Mouse (Mus musculus) heart, embryonic 13.5 days (tissue): ENCODE results near the gene Utp20. TPM values are rescaled to one million over a fixed set of nuclear protein-coding genes. Genes with fewer than 3 reads are reported as not detected.
"Not testable (repeated sequence)": the region's sequence is repeated elsewhere in the genome, so short reads cannot be mapped to it uniquely, and the experiment has no call there.

Source experiments
- ATAC-seq: fragments of 200-750 bp; cut with Nextera tagmentation; 2 replicates; pipeline ENCODE4 v1.8.0; 2017; ENCODE audit warnings: moderate TSS enrichment; ENCODE audit not compliant: insufficient number of reproducible peaks, low FRiP score, low TSS enrichment; ENCODE audit errors: extremely low read depth
- H3K27ac ChIP-seq: fragments of 300-500 bp; sonication (generic); replicated peaks from 2 replicates; pipeline ENCODE4 v1.5.1; 2015; ENCODE audit warnings: moderate library complexity, mild to moderate bottlenecking, inconsistent platforms
- H3K27me3 ChIP-seq: fragments of 300-500 bp; sonication (generic); replicated peaks from 2 replicates; pipeline ENCODE4 v1.6.1; 2015; ENCODE audit warnings: mild to moderate bottlenecking, inconsistent platforms
- H3K36me3 ChIP-seq: fragments of 300-500 bp; sonication (generic); 2 replicates; pipeline ENCODE4 v1.6.1; 2015; ENCODE audit warnings: mild to moderate bottlenecking, inconsistent platforms
- H3K4me1 ChIP-seq: fragments of 300-500 bp; sonication (generic); 2 replicates; pipeline ENCODE4 v1.6.1; 2015; ENCODE audit warnings: inconsistent platforms
- H3K4me2 ChIP-seq: fragments of 300-500 bp; sonication (generic); 2 replicates; pipeline ENCODE4 v1.6.1; 2015; ENCODE audit warnings: inconsistent platforms, mild to moderate bottlenecking, moderate library complexity
- H3K4me3 ChIP-seq: fragments of 300-500 bp; sonication (generic); 2 replicates; pipeline ENCODE4 v1.5.1; 2015; ENCODE audit warnings: moderate library complexity, mild to moderate bottlenecking, inconsistent platforms
- H3K9ac ChIP-seq: fragments of 300-500 bp; sonication (generic); 2 replicates; pipeline ENCODE4 v1.6.1; 2015; ENCODE audit warnings: inconsistent platforms, mild to moderate bottlenecking, moderate library complexity
- H3K9me3 ChIP-seq: fragments of 300-500 bp; sonication (generic); 2 replicates; pipeline ENCODE4 v1.6.1; 2016; ENCODE audit warnings: inconsistent platforms
- WGBS: fragments of 180-500 bp; shearing (Covaris S2); methylation state at CpG from one replicate; pipeline ENCODE4 v1.1.7; 2015; ENCODE audit warnings: mixed read lengths; 5-methylcytosine and 5-hydroxymethylcytosine counted together
- polyA plus RNA-seq: library from polyadenylated mRNA; unstranded; fragments of >200 nt; fragmentation: Nextera tagmentation; extraction: Ambion mirVana; gene quantifications from 2 replicates; pipeline ENCODE4 v1.2.1, GENCODE M21; 2015

The Utp20 gene
- polyA plus RNA-seq, 1 experiment from 2014 or later, result 9.9 TPM

DNA sequence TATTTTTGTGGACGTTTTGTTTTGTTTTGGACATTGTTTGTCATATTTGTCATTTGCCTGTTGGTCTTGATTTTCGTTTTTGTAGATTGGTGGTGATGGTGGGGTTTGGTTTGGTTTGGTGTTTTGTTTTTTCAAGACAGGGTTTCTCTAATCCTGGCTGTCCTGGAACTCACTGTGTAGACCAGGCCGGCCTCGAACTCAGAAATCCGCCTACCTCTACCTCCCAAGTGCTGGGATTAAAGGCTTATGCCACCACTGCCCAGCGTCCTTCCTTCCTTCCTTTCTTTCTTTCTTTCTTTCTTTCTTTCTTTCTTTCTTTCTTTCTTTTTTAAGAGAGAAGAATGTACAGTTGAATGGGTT is 323 bp upstream of the Utp20 start:
- H3K27ac ChIP-seq, H3K27me3 ChIP-seq, ATAC-seq, H3K9me3 ChIP-seq: not testable (repeated sequence)
- H3K4me1 ChIP-seq, result peaks cover 12% of the 10 kb centered on the region
- H3K4me3 ChIP-seq, result peak overlapping the region; percentile 93
- peak overlapping the region; percentile 81 for H3K9ac ChIP-seq
- H3K4me2 ChIP-seq, result peak overlapping the region; percentile 89
- peaks cover 26% of the 10 kb centered on the region for H3K36me3 ChIP-seq
- 3% methylated on average over 6 of the region's 6 CpGs for WGBS

DNA sequence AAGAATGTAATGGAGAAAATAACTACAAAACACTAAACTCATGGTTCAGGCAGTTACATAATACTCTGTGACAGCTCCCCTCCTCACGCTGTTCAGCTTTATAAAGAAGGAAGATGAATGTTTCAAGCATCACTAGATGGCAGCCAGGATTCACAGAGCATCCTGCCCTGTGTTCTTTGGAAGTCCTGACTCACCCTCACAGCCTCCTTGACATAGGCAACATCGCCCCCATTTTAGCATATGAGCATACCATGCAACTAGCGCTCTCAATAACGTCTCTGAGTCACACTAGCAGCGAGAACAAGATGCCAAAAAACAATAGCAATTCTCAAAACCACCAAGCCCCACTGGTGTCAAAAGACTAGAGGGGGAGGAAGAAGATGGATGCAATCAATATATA is 9.3 kb downstream of the Utp20 start:
- Histone ChIP-seq H3K4me1 (no peaks in the 10 kb centered on the region), H3K9me3 (no peaks in the 10 kb centered on the region), H3K27me3 (no peaks in the 10 kb centered on the region), H3K36me3 (peaks cover 89% of the 10 kb centered on the region), H3K9ac (no peak overlapping the region), H3K4me2 (no peak overlapping the region), H3K27ac (no peak overlapping the region), H3K4me3 (no peak overlapping the region)
- no peak for ATAC-seq
- WGBS, result 87% methylated on average over 5 of the region's 5 CpGs

DNA sequence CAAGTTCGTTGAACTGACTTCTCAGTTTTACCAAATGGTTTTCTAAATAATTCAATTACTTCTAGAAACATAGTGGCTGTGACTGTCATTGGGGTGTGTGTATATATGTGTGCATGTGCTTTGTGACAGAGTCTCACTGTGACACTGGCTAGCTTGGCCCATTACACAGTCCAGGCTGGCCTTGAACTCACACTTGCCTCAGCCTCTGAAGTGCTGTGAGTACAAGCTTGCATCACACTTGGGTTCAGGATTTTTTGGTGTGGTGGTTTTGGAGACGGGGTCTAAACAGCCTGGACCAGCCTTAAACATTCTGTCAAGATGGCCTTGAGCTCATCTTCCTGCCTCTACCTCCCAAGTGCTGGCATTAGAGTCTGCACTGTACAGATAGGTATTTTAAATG is 11.3 kb downstream of the Utp20 start:
- peaks cover 88% of the 10 kb centered on the region for H3K36me3 ChIP-seq
- WGBS, result 86% methylated on average over 2 of the region's 2 CpGs
- no peaks in the 10 kb centered on the region for H3K27me3 ChIP-seq
- H3K9ac ChIP-seq, result no peak overlapping the region
- H3K4me2 ChIP-seq, result no peak overlapping the region
- H3K9me3 ChIP-seq, result no peaks in the 10 kb centered on the region
- H3K4me3 ChIP-seq, result no peak overlapping the region
- H3K4me1 ChIP-seq, result no peaks in the 10 kb centered on the region
- no peak overlapping the region for H3K27ac ChIP-seq
- no peak for ATAC-seq

DNA sequence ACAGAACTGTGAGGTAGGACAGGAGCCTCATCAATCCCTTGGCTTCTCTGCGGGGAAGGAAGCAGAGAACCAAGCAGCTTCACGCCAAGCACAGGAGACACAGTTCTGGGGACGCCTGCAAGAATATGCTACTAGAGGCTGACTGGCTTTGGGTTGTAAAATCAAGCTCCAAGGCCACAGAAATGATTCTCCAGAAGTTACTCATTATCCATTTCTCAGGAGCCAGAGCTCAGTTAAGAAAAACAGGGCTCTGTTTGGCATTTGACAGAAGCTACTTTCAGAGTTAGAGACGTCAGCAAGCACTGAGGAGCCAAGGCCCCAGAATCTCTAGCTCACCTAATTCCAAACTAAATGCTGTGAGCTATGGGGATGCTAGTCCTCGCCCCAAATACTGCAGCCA is 14.9 kb downstream of the Utp20 start:
- Histone ChIP-seq H3K9ac (no peak overlapping the region), H3K4me2 (no peak overlapping the region), H3K4me3 (no peak overlapping the region), H3K27ac (no peak overlapping the region), H3K9me3 (no peaks in the 10 kb centered on the region), H3K27me3 (no peaks in the 10 kb centered on the region), H3K36me3 (peaks cover 90% of the 10 kb centered on the region), H3K4me1 (no peaks in the 10 kb centered on the region)
- WGBS, result 89% methylated on average over 5 of the region's 5 CpGs
- ATAC-seq, result no peak

DNA sequence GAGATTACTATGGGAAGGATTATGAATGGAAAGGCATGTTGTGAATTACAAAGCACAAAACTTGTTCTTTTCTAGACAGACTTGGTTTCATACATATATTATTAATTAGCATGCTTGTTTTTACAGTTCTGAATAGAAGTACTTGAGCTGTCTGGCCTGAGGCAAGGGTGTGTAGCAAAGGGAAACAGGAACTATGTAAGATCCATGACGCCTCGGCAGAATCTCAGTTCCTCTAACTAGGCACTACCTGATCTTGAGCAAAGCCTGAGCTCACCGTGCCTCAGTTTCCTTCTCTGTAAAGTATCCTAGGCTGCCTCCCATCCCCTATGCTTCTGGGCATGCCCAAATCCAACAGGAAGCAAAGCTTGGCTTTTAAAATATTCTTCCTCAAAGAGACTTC is 24.4 kb downstream of the Utp20 start:
- ATAC-seq, result no peak
- 91% methylated on average over 3 of the region's 3 CpGs for WGBS
- no peaks in the 10 kb centered on the region for H3K9me3 ChIP-seq
- H3K4me1 ChIP-seq, result no peaks in the 10 kb centered on the region
- no peak overlapping the region for H3K9ac ChIP-seq
- H3K27ac ChIP-seq, result no peak overlapping the region
- H3K4me2 ChIP-seq, result no peak overlapping the region
- H3K36me3 ChIP-seq, result peaks cover 80% of the 10 kb centered on the region
- H3K27me3 ChIP-seq, result no peaks in the 10 kb centered on the region
- H3K4me3 ChIP-seq, result no peak overlapping the region

DNA sequence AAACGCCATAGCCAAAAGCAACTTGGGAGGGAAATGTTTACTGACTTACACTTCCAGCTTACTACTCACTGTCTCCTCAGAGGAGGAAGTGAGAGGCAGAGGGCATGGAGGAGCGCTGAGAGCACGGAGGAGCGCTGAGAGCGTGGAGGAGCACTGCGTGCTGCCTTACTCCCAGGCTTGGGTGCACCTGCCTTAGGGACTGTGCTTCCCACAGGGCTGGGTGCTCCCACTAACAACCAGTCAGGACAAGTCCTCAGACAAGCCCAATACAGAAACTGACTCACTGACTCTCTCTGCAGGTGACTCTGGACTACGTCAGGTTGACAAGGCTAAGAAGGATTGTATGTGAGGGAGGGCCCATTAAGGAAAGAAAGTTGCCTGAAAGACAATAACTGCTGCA is 27.2 kb downstream of the Utp20 start:
- Histone ChIP-seq H3K9me3 (no peaks in the 10 kb centered on the region), H3K9ac (no peak overlapping the region), H3K27me3 (no peaks in the 10 kb centered on the region), H3K4me3 (no peak overlapping the region), H3K27ac (no peak overlapping the region), H3K36me3 (peaks cover 72% of the 10 kb centered on the region), H3K4me1 (no peaks in the 10 kb centered on the region), H3K4me2 (no peak overlapping the region)
- 85% methylated on average over 7 of the region's 7 CpGs for WGBS
- no peak for ATAC-seq

DNA sequence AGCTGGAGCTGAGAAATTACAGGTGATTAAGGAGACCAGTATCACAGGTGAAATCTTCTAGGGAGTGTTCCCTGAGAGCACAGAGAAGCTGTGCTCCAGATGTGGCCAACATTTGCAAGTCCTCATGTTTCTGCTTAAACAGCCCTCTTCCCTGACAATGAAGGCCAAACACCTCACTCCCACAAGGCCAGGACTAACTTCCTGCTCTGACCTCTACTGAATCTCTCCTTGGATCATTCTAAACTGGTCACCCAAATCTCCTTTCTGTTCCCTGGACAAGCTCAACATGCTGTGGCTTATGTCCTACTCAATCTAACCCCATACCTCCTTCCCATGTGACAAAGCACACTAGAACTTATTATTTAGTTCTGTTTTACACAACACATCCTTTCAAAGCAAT is 29.2 kb downstream of the Utp20 start:
- Histone ChIP-seq H3K27ac (no peak overlapping the region), H3K4me1 (no peaks in the 10 kb centered on the region), H3K4me2 (no peak overlapping the region), H3K9ac (no peak overlapping the region), H3K36me3 (peaks cover 77% of the 10 kb centered on the region), H3K27me3 (no peaks in the 10 kb centered on the region), H3K9me3 (no peaks in the 10 kb centered on the region), H3K4me3 (no peak overlapping the region)
- no peak for ATAC-seq

DNA sequence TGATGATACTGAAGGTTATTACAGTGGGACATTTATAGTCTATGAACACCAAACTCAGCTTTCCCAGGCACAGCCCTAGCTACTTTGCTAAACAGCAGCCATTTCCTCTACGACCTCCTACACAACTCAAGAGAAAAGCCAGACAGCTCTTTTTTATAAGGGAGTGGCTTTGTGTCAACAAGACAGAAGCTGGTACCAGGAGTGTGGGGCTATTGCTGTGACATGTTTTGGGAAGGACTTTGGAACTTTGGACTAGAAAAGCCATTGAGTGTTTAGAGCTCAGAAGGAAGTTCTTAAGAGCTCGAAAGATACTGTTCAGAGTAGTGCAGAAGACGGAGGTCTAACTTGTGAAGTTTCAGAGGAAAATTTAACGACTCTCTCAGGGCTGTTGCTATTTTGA is 29.7 kb downstream of the Utp20 start:
- Histone ChIP-seq H3K36me3 (peaks cover 79% of the 10 kb centered on the region), H3K4me3 (no peak overlapping the region), H3K9me3 (no peaks in the 10 kb centered on the region), H3K4me1 (no peaks in the 10 kb centered on the region), H3K9ac (no peak overlapping the region), H3K4me2 (no peak overlapping the region), H3K27ac (no peak overlapping the region), H3K27me3 (no peaks in the 10 kb centered on the region)
- ATAC-seq, result no peak
- 83% methylated on average over 4 of the region's 4 CpGs for WGBS

DNA sequence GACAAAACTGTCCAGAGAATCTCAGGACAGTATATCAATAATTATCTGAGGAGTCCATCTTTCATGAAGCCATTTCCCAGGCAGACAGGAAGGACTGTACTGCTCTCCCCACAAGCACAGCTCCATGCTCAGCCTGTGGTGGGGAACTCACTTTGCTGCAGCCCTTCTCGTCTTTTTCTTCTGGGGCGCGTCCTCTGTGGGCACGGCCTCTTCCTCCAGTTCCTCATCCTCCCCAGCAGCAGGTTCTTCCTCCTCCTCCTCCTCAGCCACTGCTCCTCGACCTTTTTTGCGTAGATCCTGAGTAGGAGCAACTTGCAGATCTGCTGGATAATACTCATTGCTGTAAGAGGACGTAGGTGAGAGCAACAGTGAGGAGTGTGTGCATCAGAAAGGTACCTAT is 31.4 kb downstream of the Utp20 start:
- no peaks in the 10 kb centered on the region for H3K27me3 ChIP-seq
- peaks cover 88% of the 10 kb centered on the region for H3K36me3 ChIP-seq
- no peaks in the 10 kb centered on the region for H3K4me1 ChIP-seq
- no peak overlapping the region for H3K4me3 ChIP-seq
- H3K4me2 ChIP-seq, result no peak overlapping the region
- no peak overlapping the region for H3K9ac ChIP-seq
- 88% methylated on average over 7 of the region's 7 CpGs for WGBS
- no peaks in the 10 kb centered on the region for H3K9me3 ChIP-seq
- no peak overlapping the region for H3K27ac ChIP-seq
- no peak for ATAC-seq

DNA sequence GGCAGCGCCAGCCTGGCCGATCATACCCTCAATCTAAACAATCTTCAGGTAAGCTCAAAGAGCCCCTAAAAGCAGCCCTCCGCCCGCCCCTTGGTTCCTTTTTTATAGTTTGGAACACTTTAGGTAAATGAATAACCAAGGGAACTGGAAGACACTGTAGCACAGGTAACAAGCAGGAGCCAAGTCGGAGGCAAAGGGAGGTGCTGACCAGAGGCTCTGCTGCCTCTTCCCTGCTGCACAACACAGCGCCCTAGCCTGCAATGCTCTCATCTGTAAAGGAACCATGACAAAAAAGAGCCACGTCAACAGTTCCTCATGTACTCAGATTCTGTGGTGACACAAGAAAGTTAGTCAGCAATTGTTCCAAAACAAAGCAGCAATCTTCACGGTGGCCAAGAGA is 32.0 kb downstream of the Utp20 start:
- no peak for ATAC-seq
- 80% methylated on average over 8 of the region's 8 CpGs for WGBS
- Histone ChIP-seq H3K36me3 (peaks cover 81% of the 10 kb centered on the region), H3K9ac (no peak overlapping the region), H3K4me3 (no peak overlapping the region), H3K9me3 (no peaks in the 10 kb centered on the region), H3K27me3 (no peaks in the 10 kb centered on the region), H3K4me1 (no peaks in the 10 kb centered on the region), H3K27ac (no peak overlapping the region), H3K4me2 (no peak overlapping the region)

DNA sequence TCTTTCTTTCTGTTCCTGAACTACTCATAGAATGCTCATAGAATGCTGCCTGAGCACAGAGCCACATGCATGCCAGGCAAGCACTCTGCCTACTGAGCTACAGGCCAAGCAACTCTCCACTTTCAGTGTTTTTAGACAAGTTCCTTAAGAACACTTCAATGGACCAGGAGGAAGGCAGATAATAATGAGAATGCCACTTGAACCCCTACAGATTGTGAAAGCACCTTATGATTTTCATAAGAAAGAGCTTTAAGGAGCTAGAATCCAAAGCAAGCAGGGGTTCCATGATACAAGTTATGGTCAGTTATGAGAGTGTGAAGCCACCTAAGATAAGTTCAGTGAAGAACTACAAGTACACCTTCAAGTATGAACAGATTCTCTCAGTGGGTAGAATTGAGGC is 32.9 kb downstream of the Utp20 start:
- Histone ChIP-seq H3K9ac (no peak overlapping the region), H3K4me3 (no peak overlapping the region), H3K9me3 (no peaks in the 10 kb centered on the region), H3K4me2 (no peak overlapping the region), H3K27me3 (no peaks in the 10 kb centered on the region), H3K36me3 (peaks cover 75% of the 10 kb centered on the region), H3K4me1 (no peaks in the 10 kb centered on the region), H3K27ac (no peak overlapping the region)
- ATAC-seq, result no peak

DNA sequence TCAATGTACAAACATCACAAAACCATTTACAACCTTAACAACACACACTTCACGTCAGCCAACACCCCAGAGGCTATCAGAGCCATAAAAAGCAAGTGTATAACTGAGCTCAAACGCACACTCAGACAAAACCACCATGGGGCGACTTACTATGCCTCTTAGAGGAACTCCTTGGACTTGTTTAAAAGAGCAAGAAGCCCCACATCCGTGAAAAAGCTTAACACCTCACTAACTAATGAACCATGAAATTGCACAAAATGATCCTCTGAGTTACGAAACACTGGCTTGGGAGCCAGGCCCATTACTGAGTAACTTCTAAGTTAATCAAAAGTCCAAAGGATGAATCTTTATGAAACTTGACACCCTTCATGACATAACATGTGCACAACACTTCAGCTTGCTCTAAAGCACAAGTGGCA is 42.1 kb downstream of the Utp20 start:
- H3K27ac ChIP-seq, result no peak overlapping the region
- no peaks in the 10 kb centered on the region for H3K4me1 ChIP-seq
- WGBS, result 80% methylated on average over 5 of the region's 5 CpGs
- H3K27me3 ChIP-seq, result no peaks in the 10 kb centered on the region
- no peaks in the 10 kb centered on the region for H3K9me3 ChIP-seq
- no peak overlapping the region for H3K4me3 ChIP-seq
- H3K9ac ChIP-seq, result no peak overlapping the region
- H3K36me3 ChIP-seq, result peaks cover 68% of the 10 kb centered on the region
- H3K4me2 ChIP-seq, result no peak overlapping the region
- ATAC-seq, result no peak

DNA sequence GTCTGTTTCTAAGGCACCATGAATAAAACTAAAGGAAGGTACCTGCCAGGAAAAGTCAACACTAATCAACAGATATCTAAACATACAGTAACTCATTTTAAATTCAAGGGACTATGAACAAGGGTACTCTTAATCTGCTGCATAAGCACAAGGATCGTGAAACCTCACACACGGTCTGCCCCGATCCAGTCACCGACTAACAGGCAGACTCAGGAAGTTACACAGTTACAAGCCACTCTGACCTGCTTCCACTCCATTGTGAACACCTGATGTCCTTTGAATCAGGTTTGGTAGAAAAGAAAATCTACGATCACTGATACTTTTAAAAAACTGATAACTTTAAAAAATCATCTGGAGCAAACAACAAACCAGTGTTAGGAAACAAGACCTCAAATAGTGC is 42.7 kb downstream of the Utp20 start:
- Histone ChIP-seq H3K9me3 (no peaks in the 10 kb centered on the region), H3K4me3 (no peak overlapping the region), H3K27me3 (no peaks in the 10 kb centered on the region), H3K27ac (no peak overlapping the region), H3K9ac (no peak overlapping the region), H3K4me1 (no peaks in the 10 kb centered on the region), H3K4me2 (no peak overlapping the region), H3K36me3 (peaks cover 72% of the 10 kb centered on the region)
- ATAC-seq, result no peak
- 89% methylated on average over 5 of the region's 5 CpGs for WGBS
